Mouse (Mus musculus) MN1 (cell line): ENCODE measurements around the gene Naa35.
A peak's percentile ranks its signal among the peaks of the same experiment; 100 is the strongest.

Experiments used
- DNase-seq: peaks from one replicate; pipeline ENCODE4 v3.0.0-alpha.2; 2016; ENCODE audit warnings: low spot score

Naa35 gene

GRCm38 (mm10) chr13:59671521-59671920 lies 86.5 kb downstream of the Naa35 start:
- no peak for DNase-seq

GRCm38 (mm10) chr13:59672248-59672647 lies 87.2 kb downstream of the Naa35 start:
- DNase-seq, result no peak

- no peak for DNase-seq
Measured at GRCm38 (mm10) chr13:59673597-59673996, 88.5 kb downstream of the Naa35 start.

- peak; percentile 10 for DNase-seq
Measured at GRCm38 (mm10) chr13:59674215-59674614, 89.2 kb downstream of the Naa35 start.

GRCm38 (mm10) chr13:59674761-59675150 lies 89.7 kb downstream of the Naa35 start:
- peak; percentile 28 for DNase-seq

GRCm38 (mm10) chr13:59675151-59676011 lies 90.3 kb downstream of the Naa35 start, which contains the start of gene Golm1:
Gene Golm1, minus strand, starts transcription at chr13:59675811.
- DNase-seq, result peak; percentile 69

- DNase-seq, result no peak
Measured at GRCm38 (mm10) chr13:59676316-59677229, 91.5 kb downstream of the Naa35 start.

- DNase-seq, result no peak
Measured at GRCm38 (mm10) chr13:59679306-59679705, 94.2 kb downstream of the Naa35 start.

- DNase-seq, result no peak
Measured at GRCm38 (mm10) chr13:59679908-59680307, 94.8 kb downstream of the Naa35 start.

GRCm38 (mm10) chr13:59682629-59683028 lies 97.6 kb downstream of the Naa35 start:
- no peak for DNase-seq

- no peak for DNase-seq
Measured at GRCm38 (mm10) chr13:59685236-59685635, 100.2 kb downstream of the Naa35 start.
